Mouse (Mus musculus): ENCODE measurements around the gene Slc9a1.

DNA sequence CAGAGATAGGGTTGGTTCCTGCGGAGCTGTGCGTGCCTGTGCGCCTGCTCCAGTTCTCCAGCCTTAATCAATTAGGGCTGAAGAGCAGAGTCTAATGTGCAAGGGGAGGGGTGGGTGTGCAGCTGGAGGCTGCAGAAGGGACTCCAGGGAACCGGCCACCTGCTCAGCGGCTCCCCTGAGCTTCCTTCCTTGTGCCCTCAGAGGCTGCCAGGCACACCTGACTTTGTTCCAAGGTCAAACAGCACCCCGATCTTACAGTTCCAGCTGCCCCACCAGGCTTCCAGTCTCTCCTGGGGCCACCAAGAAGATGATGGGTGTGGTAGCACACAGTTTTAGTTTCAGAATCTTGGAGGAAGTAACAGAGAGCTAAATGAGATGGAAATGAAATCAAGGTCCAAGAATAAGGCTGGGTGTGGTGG is 70.9 kb downstream of the Slc9a1 start:
- TF ChIP-seq CTCF (IDR thresholded peaks at IDR 0.05; ENCODE audit: borderline replicate concordance, insufficient read depth, low read depth, low read length) (no peak), POLR2A (IDR thresholded peaks at IDR 0.05; ENCODE audit: borderline replicate concordance, insufficient read depth, low read length) (no peak)
